Mouse (Mus musculus): ENCODE measurements around the gene Gstp1. TPM values are rescaled to one million over a fixed set of nuclear protein-coding genes. Genes with fewer than 3 reads are reported as not detected.

Gene Gstp1
- polyA plus RNA-seq, 1 experiment from 2014 or later = 483 TPM

DNA sequence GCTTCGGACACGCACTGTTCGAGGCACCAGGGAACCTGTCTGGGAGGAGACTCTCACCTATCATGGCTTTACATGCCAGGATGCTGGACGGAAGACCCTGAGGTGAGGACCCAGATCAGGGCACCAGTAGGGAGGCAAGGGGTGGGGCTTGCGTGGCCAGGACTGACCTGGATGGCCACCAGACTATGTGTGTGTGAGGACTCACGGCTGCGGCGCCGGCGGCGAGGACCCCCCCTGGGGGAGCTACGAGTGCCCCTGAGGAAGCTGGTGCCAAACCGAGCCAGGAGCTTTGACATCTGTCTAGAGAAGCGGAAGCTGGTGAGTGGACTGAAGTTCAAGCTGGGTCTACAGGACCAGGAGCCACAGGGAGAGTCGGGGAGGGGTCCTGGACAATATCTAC is 33.5 kb downstream of the Gstp1 start:
- H3K4me3 ChIP-seq (ENCODE audit: low read depth, low read length) = no peak overlapping the region
- WGBS = 86% methylated on average over 15 of the region's 15 CpGs
- no peak overlapping the region for H3K4me2 ChIP-seq (ENCODE audit: low read depth, low read length)
- H3K27me3 ChIP-seq (replicated peaks; ENCODE audit: control insufficient read depth, insufficient read depth, low read length) = no peaks in the 10 kb centered on the region
- peaks cover 7% of the 10 kb centered on the region; the same call in 1 of the 2 replicates for H3K4me1 ChIP-seq (ENCODE audit: control insufficient read depth, insufficient read depth, low read length)
- no peak overlapping the region for H3K9ac ChIP-seq (ENCODE audit: low read depth, low read length)
- H3K9me3 ChIP-seq (ENCODE audit: control insufficient read depth, low read length) = no peaks in the 10 kb centered on the region
- H3K27ac ChIP-seq (replicated peaks; ENCODE audit: low read depth, low read length) = no peak overlapping the region
- H3K36me3 ChIP-seq (ENCODE audit: control insufficient read depth, insufficient read depth, low read length) = peaks cover 35% of the 10 kb centered on the region
- no peak for DNase-seq (ENCODE audit: low spot score)
- no peak for ATAC-seq (ENCODE audit: low read depth)

GRCm38 (mm10) chr19:4003641-4004040 is 34.1 kb downstream of the Gstp1 start:
- DNase-seq (ENCODE audit: low spot score) (no peak), ATAC-seq (ENCODE audit: low read depth) (no peak)
- Histone ChIP-seq H3K27me3 (replicated peaks; ENCODE audit: control insufficient read depth, insufficient read depth, low read length) (no peaks in the 10 kb centered on the region), H3K9ac (ENCODE audit: low read depth, low read length) (no peak overlapping the region), H3K9me3 (ENCODE audit: control insufficient read depth, low read length) (no peaks in the 10 kb centered on the region), H3K4me1 (ENCODE audit: control insufficient read depth, insufficient read depth, low read length) (peaks cover 7% of the 10 kb centered on the region; the same call in 1 of the 2 replicates), H3K27ac (replicated peaks; ENCODE audit: low read depth, low read length) (no peak overlapping the region), H3K36me3 (ENCODE audit: control insufficient read depth, insufficient read depth, low read length) (peaks cover 28% of the 10 kb centered on the region), H3K4me3 (ENCODE audit: low read depth, low read length) (no peak overlapping the region), H3K4me2 (ENCODE audit: low read depth, low read length) (no peak overlapping the region)
- 76% methylated on average over 9 of the region's 12 CpGs for WGBS

- peaks cover 22% of the 10 kb centered on the region for H3K36me3 ChIP-seq (ENCODE audit: control insufficient read depth, insufficient read depth, low read length)
- H3K4me2 ChIP-seq (ENCODE audit: low read depth, low read length) = no peak within 1 kb of the TSS
- no peak within 1 kb of the TSS for H3K9ac ChIP-seq (ENCODE audit: low read depth, low read length)
- DNase-seq (ENCODE audit: low spot score) (no peak), ATAC-seq (ENCODE audit: low read depth) (no peak)
- H3K4me1 ChIP-seq (ENCODE audit: control insufficient read depth, insufficient read depth, low read length) = peaks cover 7% of the 10 kb centered on the region; the same call in 1 of the 2 replicates
- WGBS = 64% methylated on average over 1 of the region's 1 CpGs
- H3K27me3 ChIP-seq (replicated peaks; ENCODE audit: control insufficient read depth, insufficient read depth, low read length) = no peaks in the 10 kb centered on the region
- H3K9me3 ChIP-seq (ENCODE audit: control insufficient read depth, low read length) = no peaks in the 10 kb centered on the region
- no peak within 1 kb of the TSS for H3K27ac ChIP-seq (replicated peaks; ENCODE audit: low read depth, low read length)
- H3K4me3 ChIP-seq (ENCODE audit: low read depth, low read length) = no peak within 1 kb of the TSS
Observed at GRCm38 (mm10) chr19:4003112-4003511, 34.7 kb downstream of the Gstp1 start, which contains the start of gene Doc2g. Gene Doc2g (plus strand): TSS chr19:4003313.

DNA sequence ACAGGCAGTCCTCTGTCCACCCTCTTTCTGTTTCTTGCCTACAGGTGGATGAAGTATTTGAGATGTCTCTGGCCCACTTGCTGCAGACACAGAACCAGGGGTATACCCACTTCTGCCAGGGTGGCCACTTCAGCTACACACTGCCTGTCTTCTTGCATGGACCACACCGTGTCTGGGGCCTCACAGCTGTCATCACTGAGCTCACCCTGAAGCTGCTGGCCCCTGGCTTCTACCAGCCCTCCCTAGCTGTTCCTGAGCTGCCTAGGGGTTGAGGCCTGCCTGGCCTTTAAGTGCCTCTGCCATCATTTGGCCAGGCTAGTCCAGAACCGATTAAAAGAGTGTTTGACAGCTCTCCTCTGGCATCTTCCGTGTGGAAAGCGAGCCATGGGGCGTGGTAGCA is 36.0 kb downstream of the Gstp1 start:
- Histone ChIP-seq H3K9ac (ENCODE audit: low read depth, low read length) (no peak overlapping the region), H3K36me3 (ENCODE audit: control insufficient read depth, insufficient read depth, low read length) (peaks cover 9% of the 10 kb centered on the region), H3K4me1 (ENCODE audit: control insufficient read depth, insufficient read depth, low read length) (peaks cover 7% of the 10 kb centered on the region; the same call in 1 of the 2 replicates), H3K9me3 (ENCODE audit: control insufficient read depth, low read length) (no peaks in the 10 kb centered on the region), H3K27ac (replicated peaks; ENCODE audit: low read depth, low read length) (no peak overlapping the region), H3K27me3 (replicated peaks; ENCODE audit: control insufficient read depth, insufficient read depth, low read length) (no peaks in the 10 kb centered on the region), H3K4me3 (ENCODE audit: low read depth, low read length) (no peak overlapping the region), H3K4me2 (ENCODE audit: low read depth, low read length) (peak overlapping the region; percentile 85; the same call in 1 of the 2 replicates)
- WGBS = 86% methylated on average over 5 of the region's 5 CpGs
- no peak for DNase-seq (ENCODE audit: low spot score)
- no peak for ATAC-seq (ENCODE audit: low read depth)

- ATAC-seq (ENCODE audit: low read depth) = no peak
- no peaks in the 10 kb centered on the region for H3K27me3 ChIP-seq (replicated peaks; ENCODE audit: control insufficient read depth, insufficient read depth, low read length)
- DNase-seq (ENCODE audit: low spot score) = no peak
- WGBS = 14% methylated on average over 16 of the region's 17 CpGs
- no peaks in the 10 kb centered on the region for H3K9me3 ChIP-seq (ENCODE audit: control insufficient read depth, low read length)
- peak overlapping the region; percentile 89 for H3K9ac ChIP-seq (ENCODE audit: low read depth, low read length)
- peaks cover 4% of the 10 kb centered on the region; the same call in 1 of the 2 replicates for H3K36me3 ChIP-seq (ENCODE audit: control insufficient read depth, insufficient read depth, low read length)
- peaks cover 7% of the 10 kb centered on the region; the same call in 1 of the 2 replicates for H3K4me1 ChIP-seq (ENCODE audit: control insufficient read depth, insufficient read depth, low read length)
- H3K27ac ChIP-seq (replicated peaks; ENCODE audit: low read depth, low read length) = peak overlapping the region; percentile 94
- peak overlapping the region; percentile 71 for H3K4me3 ChIP-seq (ENCODE audit: low read depth, low read length)
- H3K4me2 ChIP-seq (ENCODE audit: low read depth, low read length) = peak overlapping the region; percentile 85
Observed at GRCm38 (mm10) chr19:4000949-4001525, 36.7 kb downstream of the Gstp1 start.

DNA sequence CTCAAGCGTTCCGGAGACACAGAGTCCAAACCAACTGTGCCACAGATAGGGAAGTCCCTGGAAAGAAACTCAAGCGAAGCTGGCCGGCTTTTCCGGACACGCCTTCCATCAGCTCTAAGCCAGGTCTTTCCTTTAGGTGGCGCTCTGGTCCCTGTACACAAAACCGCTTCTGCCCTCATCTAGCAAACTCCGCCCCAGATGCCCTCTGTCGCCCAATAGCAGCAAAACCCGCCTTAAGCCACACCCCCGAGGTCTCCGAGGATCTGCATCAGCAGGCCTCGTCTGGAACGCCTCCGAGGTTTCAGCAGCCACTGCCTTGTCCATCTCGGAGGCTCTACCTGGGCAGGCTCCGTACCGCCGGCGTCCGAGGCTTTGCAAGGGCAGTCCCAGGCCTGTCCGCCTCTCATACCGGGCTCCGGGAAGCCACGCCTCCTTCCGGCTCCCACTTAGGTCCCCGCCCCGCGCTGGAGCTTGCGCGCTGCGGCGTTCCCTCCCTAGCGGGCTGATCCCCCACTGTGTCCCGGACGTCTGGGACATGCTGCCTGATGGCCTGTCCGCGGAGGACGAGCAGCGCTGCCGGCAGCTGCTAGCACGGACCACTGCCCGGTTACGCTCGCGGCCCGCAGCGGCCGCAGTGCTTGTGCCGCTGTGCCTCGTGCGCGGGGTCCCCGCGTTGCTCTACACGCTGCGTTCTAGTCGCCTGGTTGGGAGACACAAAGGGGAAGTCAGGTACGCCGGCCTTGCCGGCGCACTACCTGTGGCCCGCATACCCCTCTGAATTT is 37.5 kb downstream of the Gstp1 start, which contains the start of the genes Nudt8 and Gm49405:
TSS of gene Nudt8 (plus strand) at position 462 of the 782 bp plus-strand sequence.
TSS of gene Gm49405 (plus strand) at position 508 of the 782 bp plus-strand sequence.
- peak within 1 kb of the TSS; percentile 94 for H3K27ac ChIP-seq (replicated peaks; ENCODE audit: low read depth, low read length)
- H3K27me3 ChIP-seq (replicated peaks; ENCODE audit: control insufficient read depth, insufficient read depth, low read length) = no peaks in the 10 kb centered on the region
- H3K9ac ChIP-seq (ENCODE audit: low read depth, low read length) = peak within 1 kb of the TSS; percentile 89
- peak within 1 kb of the TSS; percentile 85 for H3K4me2 ChIP-seq (ENCODE audit: low read depth, low read length)
- under 1% methylated on average over 40 of the region's 64 CpGs for WGBS
- ATAC-seq (ENCODE audit: low read depth) (peak; percentile 93), DNase-seq (ENCODE audit: low spot score) (peak; percentile 99)
- H3K4me1 ChIP-seq (ENCODE audit: control insufficient read depth, insufficient read depth, low read length) = peaks cover 7% of the 10 kb centered on the region; the same call in 1 of the 2 replicates
- H3K36me3 ChIP-seq (ENCODE audit: control insufficient read depth, insufficient read depth, low read length) = no peaks in the 10 kb centered on the region
- peak within 1 kb of the TSS; percentile 71 for H3K4me3 ChIP-seq (ENCODE audit: low read depth, low read length)
- no peaks in the 10 kb centered on the region for H3K9me3 ChIP-seq (ENCODE audit: control insufficient read depth, low read length)

DNA sequence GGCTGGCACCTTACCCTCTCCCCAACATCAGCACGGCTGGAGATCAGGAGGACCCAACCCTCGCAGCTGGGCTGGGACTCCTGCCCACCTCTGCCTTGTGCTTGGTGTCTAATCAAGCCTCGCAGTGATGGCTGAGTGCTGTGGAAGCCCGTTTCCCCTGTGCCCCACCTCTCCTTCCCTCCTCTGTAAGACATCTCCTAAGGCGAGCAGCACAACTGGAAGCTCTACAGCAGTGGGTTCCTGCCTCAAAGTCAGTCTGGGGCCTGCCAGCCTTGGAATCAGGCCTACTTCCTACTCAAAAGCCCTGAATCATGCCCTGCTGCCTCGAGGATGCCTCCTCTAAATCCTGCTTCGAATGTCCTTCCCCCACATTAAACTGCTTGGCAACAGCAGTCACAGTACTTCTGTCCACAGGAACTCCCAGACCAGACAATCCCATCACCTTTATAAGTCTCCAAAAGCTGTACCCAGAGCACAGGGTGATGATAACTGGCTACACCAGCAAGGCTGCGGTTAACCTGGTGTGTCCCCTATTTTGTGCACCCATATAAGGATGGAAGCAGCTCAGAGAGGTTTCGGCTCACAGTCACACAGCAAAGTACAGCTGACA is 38.6 kb downstream of the Gstp1 start:
- DNase-seq (ENCODE audit: low spot score) = no peak
- H3K4me1 ChIP-seq (ENCODE audit: control insufficient read depth, insufficient read depth, low read length) = peaks cover 7% of the 10 kb centered on the region; the same call in 1 of the 2 replicates
- no peak overlapping the region for H3K9ac ChIP-seq (ENCODE audit: low read depth, low read length)
- H3K36me3 ChIP-seq (ENCODE audit: control insufficient read depth, insufficient read depth, low read length) = no peaks in the 10 kb centered on the region
- H3K9me3 ChIP-seq (ENCODE audit: control insufficient read depth, low read length) = no peaks in the 10 kb centered on the region
- H3K27ac ChIP-seq (replicated peaks; ENCODE audit: low read depth, low read length) = no peak overlapping the region
- H3K4me3 ChIP-seq (ENCODE audit: low read depth, low read length) = peak overlapping the region; percentile 71
- WGBS = 86% methylated on average over 9 of the region's 9 CpGs
- no peaks in the 10 kb centered on the region for H3K27me3 ChIP-seq (replicated peaks; ENCODE audit: control insufficient read depth, insufficient read depth, low read length)
- no peak for ATAC-seq (ENCODE audit: low read depth)
- H3K4me2 ChIP-seq (ENCODE audit: low read depth, low read length) = peak overlapping the region; percentile 85

GRCm38 (mm10) chr19:3998335-3998734 is 39.5 kb downstream of the Gstp1 start:
- no peak for ATAC-seq (ENCODE audit: low read depth)
- H3K4me1 ChIP-seq (ENCODE audit: control insufficient read depth, insufficient read depth, low read length) = peaks cover 7% of the 10 kb centered on the region; the same call in 1 of the 2 replicates
- H3K4me2 ChIP-seq (ENCODE audit: low read depth, low read length) = no peak overlapping the region
- no peak for DNase-seq (ENCODE audit: low spot score)
- H3K27ac ChIP-seq (replicated peaks; ENCODE audit: low read depth, low read length) = no peak overlapping the region
- no peaks in the 10 kb centered on the region for H3K36me3 ChIP-seq (ENCODE audit: control insufficient read depth, insufficient read depth, low read length)
- H3K27me3 ChIP-seq (replicated peaks; ENCODE audit: control insufficient read depth, insufficient read depth, low read length) = no peaks in the 10 kb centered on the region
- H3K9me3 ChIP-seq (ENCODE audit: control insufficient read depth, low read length) = no peaks in the 10 kb centered on the region
- no peak overlapping the region for H3K9ac ChIP-seq (ENCODE audit: low read depth, low read length)
- H3K4me3 ChIP-seq (ENCODE audit: low read depth, low read length) = no peak overlapping the region
- 68% methylated on average over 8 of the region's 8 CpGs for WGBS

All from embryonic facial prominence, embryonic 14.5 days (tissue).